ENCODE assay signal across 8 mouse cellular contexts in genomic region chr10:117376580-117377189, GRCm38 (mm10). TPM values are rescaled to one million over a fixed set of nuclear protein-coding genes. Genes with fewer than 3 reads are reported as not detected.
A peak's percentile ranks its signal among the peaks of the same experiment; 100 is the strongest.
DNase-seq lines count a peak whose midpoint lies in the region; ATAC-seq and TF ChIP-seq lines count a peak whose summit lies in the region.

No protein-coding gene starts in this region.

- H3K9me3 ChIP-seq in hindbrain, embryonic 12.5 days (replicated peaks): no peaks in the 10 kb centered on the region

- WGBS in hindbrain, embryonic 12.5 days: under 1% methylated on average over 67 of the region's 86 CpGs

- no peak for TF ChIP-seq CTCF in Patski (IDR thresholded peaks at IDR 0.05)

- CTCF ChIA-PET in Patski (lab: Charles Lee): no interaction called here

- H3K4me2 ChIP-seq in hindbrain, embryonic 12.5 days (replicated peaks): peak overlapping the region; percentile 79

- in situ Hi-C loops in Patski (cut with MboI; ENCODE audit: low pct_unique_long_range_greater_than_20kb): no loop called here

- no peaks in the 10 kb centered on the region for H3K27me3 ChIP-seq in Patski
- H3K27me3 ChIP-seq in hindbrain, embryonic 12.5 days: no peaks in the 10 kb centered on the region

- peak overlapping the region; percentile 100 for H3K9ac ChIP-seq in hindbrain, embryonic 12.5 days

- H3K4me3 ChIP-seq in hindbrain, embryonic 12.5 days: peak overlapping the region; percentile 96

- peak; percentile 96 for ATAC-seq in Patski
- peak; percentile 96 for ATAC-seq in hindbrain, embryonic 12.5 days (ENCODE audit: low FRiP score)

- H3K4me1 ChIP-seq in hindbrain, embryonic 12.5 days: peaks cover 12% of the 10 kb centered on the region; the same call in 1 of the 2 replicates

- DNase-seq in Patski (ENCODE audit: low read depth, low spot score): peak; percentile 28
- peak; percentile 99 to 100 for DNase-seq in cerebellum, postnatal 10 days
- DNase-seq in frontal cortex, postnatal 10 days (ENCODE audit: low spot score in 2 of 2): peak; percentile 91 to 95
- peak; percentile 93 to 94 for DNase-seq in layer of hippocampus, postnatal 14 days (ENCODE audit: low spot score in 2 of 2)
- DNase-seq in lung, postnatal 10 days: peak; percentile 97
- DNase-seq in ovary, postnatal 14 days (ENCODE audit: low spot score): peak; percentile 97
- DNase-seq in thymus, postnatal 10 days (ENCODE audit: low spot score in 2 of 2): peak; percentile 92 to 99

- H3K27ac ChIP-seq in hindbrain, embryonic 12.5 days: peak overlapping the region; percentile 96

- H3K36me3 ChIP-seq in hindbrain, embryonic 12.5 days: no peaks in the 10 kb centered on the region

- POLR2A ChIA-PET in Patski (lab: Charles Lee): no interaction called here

RNA-seq across cellular contexts. Expression of gene Cpsf6, which starts 3.1 kb away (rescaled TPM):
- polyA plus RNA-seq in Patski (2021): 75.0 TPM
- polyA plus RNA-seq in hindbrain, embryonic 12.5 days (2016; fragmentation: Nextera tagmentation; extraction: Ambion mirVana): 231 and 248 TPM in 2 replicates
- 100 to 1,000 TPM; 107 to 114 TPM for total RNA-seq in layer of hippocampus, postnatal 14 days (2021)

Comparison
In these comparisons a context has a peak if more than half of its experiments do, and no peak if none do; other contexts are left out.
1. Peak in every context shown above with its lines: DNase-seq, ATAC-seq, H3K4me3 ChIP-seq and H3K27ac ChIP-seq.
2. DNase-seq: peak in every context shown above with its lines; median percentile 100 in cerebellum, postnatal 10 days; 97 in lung, postnatal 10 days; 97 in ovary, postnatal 14 days; 96 in thymus, postnatal 10 days; 94 in layer of hippocampus, postnatal 14 days; 93 in frontal cortex, postnatal 10 days; 28 in Patski.